Mouse (Mus musculus): Measurements from ENCODE around the gene Ankrd6. TPM values are rescaled to one million over a fixed set of nuclear protein-coding genes. Genes with fewer than 3 reads are reported as not detected.

Gene Ankrd6
- polyA plus RNA-seq, 1 experiment from 2014 or later, result 5.6 TPM

- Histone ChIP-seq H3K4me2 (ENCODE audit: low read depth, low read length) (peak overlapping the region; percentile 52), H3K9me3 (replicated peaks; ENCODE audit: control insufficient read depth, low read length) (no peaks in the 10 kb centered on the region), H3K4me1 (ENCODE audit: control insufficient read depth, insufficient read depth, low read length) (peaks cover 13% of the 10 kb centered on the region), H3K36me3 (ENCODE audit: control insufficient read depth, insufficient read depth) (no peaks in the 10 kb centered on the region), H3K27ac (ENCODE audit: low read length) (peak overlapping the region; percentile 64), H3K27me3 (ENCODE audit: control insufficient read depth, insufficient read depth, low read length) (no peaks in the 10 kb centered on the region), H3K4me3 (ENCODE audit: low read length) (0 out of 2 replicates have a peak overlapping the region, but pooled peaks have one; percentile 2), H3K9ac (ENCODE audit: low read length) (peak overlapping the region; percentile 38)
- WGBS, result 10% methylated on average over 9 of the region's 9 CpGs
- peak; percentile 32; the same call in 1 of the 2 replicates for ATAC-seq (replicated peaks; ENCODE audit: extremely low read depth, insufficient read depth, low FRiP score)
Observed at GRCm38 (mm10) chr4:32936762-32937341, 13.8 kb downstream of the Ankrd6 start.

GRCm38 (mm10) chr4:32932056-32932455 lies 18.6 kb downstream of the Ankrd6 start:
- Histone ChIP-seq H3K27me3 (ENCODE audit: control insufficient read depth, insufficient read depth, low read length) (no peaks in the 10 kb centered on the region), H3K4me3 (ENCODE audit: low read length) (no peak overlapping the region), H3K36me3 (ENCODE audit: control insufficient read depth, insufficient read depth) (no peaks in the 10 kb centered on the region), H3K9me3 (replicated peaks; ENCODE audit: control insufficient read depth, low read length) (no peaks in the 10 kb centered on the region), H3K4me2 (ENCODE audit: low read depth, low read length) (no peak overlapping the region), H3K4me1 (ENCODE audit: control insufficient read depth, insufficient read depth, low read length) (peaks cover 10% of the 10 kb centered on the region), H3K27ac (ENCODE audit: low read length) (no peak overlapping the region), H3K9ac (ENCODE audit: low read length) (no peak overlapping the region)
- 0 out of 2 replicates have a peak, but pooled peaks have one; percentile 41 for ATAC-seq (replicated peaks; ENCODE audit: extremely low read depth, insufficient read depth, low FRiP score)
- WGBS, result 65% methylated on average over 9 of the region's 9 CpGs

GRCm38 (mm10) chr4:32929750-32930149 lies 20.9 kb downstream of the Ankrd6 start:
- no peak overlapping the region for H3K27ac ChIP-seq (ENCODE audit: low read length)
- no peak for ATAC-seq (replicated peaks; ENCODE audit: extremely low read depth, insufficient read depth, low FRiP score)
- no peak overlapping the region for H3K4me2 ChIP-seq (ENCODE audit: low read depth, low read length)
- H3K9ac ChIP-seq (ENCODE audit: low read length), result no peak overlapping the region
- no peaks in the 10 kb centered on the region for H3K36me3 ChIP-seq (ENCODE audit: control insufficient read depth, insufficient read depth)
- no peaks in the 10 kb centered on the region for H3K9me3 ChIP-seq (replicated peaks; ENCODE audit: control insufficient read depth, low read length)
- 93% methylated on average over 5 of the region's 5 CpGs for WGBS
- no peaks in the 10 kb centered on the region for H3K27me3 ChIP-seq (ENCODE audit: control insufficient read depth, insufficient read depth, low read length)
- peaks cover 5% of the 10 kb centered on the region for H3K4me1 ChIP-seq (ENCODE audit: control insufficient read depth, insufficient read depth, low read length)
- no peak overlapping the region for H3K4me3 ChIP-seq (ENCODE audit: low read length)

- H3K9me3 ChIP-seq (replicated peaks; ENCODE audit: control insufficient read depth, low read length), result no peaks in the 10 kb centered on the region
- no peaks in the 10 kb centered on the region for H3K27me3 ChIP-seq (ENCODE audit: control insufficient read depth, insufficient read depth, low read length)
- H3K4me2 ChIP-seq (ENCODE audit: low read depth, low read length), result no peak overlapping the region
- peaks cover 12% of the 10 kb centered on the region for H3K4me1 ChIP-seq (ENCODE audit: control insufficient read depth, insufficient read depth, low read length)
- no peaks in the 10 kb centered on the region for H3K36me3 ChIP-seq (ENCODE audit: control insufficient read depth, insufficient read depth)
- 92% methylated on average over 13 of the region's 13 CpGs for WGBS
- no peak for ATAC-seq (replicated peaks; ENCODE audit: extremely low read depth, insufficient read depth, low FRiP score)
- no peak overlapping the region for H3K27ac ChIP-seq (ENCODE audit: low read length)
- no peak overlapping the region for H3K4me3 ChIP-seq (ENCODE audit: low read length)
- H3K9ac ChIP-seq (ENCODE audit: low read length), result no peak overlapping the region
Observed at GRCm38 (mm10) chr4:32928692-32929448, 21.8 kb downstream of the Ankrd6 start.

- 48% methylated on average over 9 of the region's 9 CpGs for WGBS
- H3K4me2 ChIP-seq (ENCODE audit: low read depth, low read length), result peak overlapping the region; percentile 54
- H3K27me3 ChIP-seq (ENCODE audit: control insufficient read depth, insufficient read depth, low read length), result no peaks in the 10 kb centered on the region
- no peak overlapping the region for H3K9ac ChIP-seq (ENCODE audit: low read length)
- peaks cover 20% of the 10 kb centered on the region for H3K4me1 ChIP-seq (ENCODE audit: control insufficient read depth, insufficient read depth, low read length)
- H3K36me3 ChIP-seq (ENCODE audit: control insufficient read depth, insufficient read depth), result no peaks in the 10 kb centered on the region
- H3K27ac ChIP-seq (ENCODE audit: low read length), result no peak overlapping the region
- no peaks in the 10 kb centered on the region for H3K9me3 ChIP-seq (replicated peaks; ENCODE audit: control insufficient read depth, low read length)
- H3K4me3 ChIP-seq (ENCODE audit: low read length), result no peak overlapping the region
- ATAC-seq (replicated peaks; ENCODE audit: extremely low read depth, insufficient read depth, low FRiP score), result no peak
Observed at GRCm38 (mm10) chr4:32923891-32924294, 26.7 kb downstream of the Ankrd6 start.

- WGBS, result 9% methylated on average over 10 of the region's 10 CpGs
Observed at GRCm38 (mm10) chr4:32923436-32923835, 27.2 kb downstream of the Ankrd6 start.

GRCm38 (mm10) chr4:32922871-32923270 lies 27.8 kb downstream of the Ankrd6 start:
- WGBS, result 94% methylated on average over 1 of the region's 1 CpGs
- Histone ChIP-seq H3K36me3 (ENCODE audit: control insufficient read depth, insufficient read depth) (no peaks in the 10 kb centered on the region), H3K9me3 (replicated peaks; ENCODE audit: control insufficient read depth, low read length) (no peaks in the 10 kb centered on the region), H3K27ac (ENCODE audit: low read length) (no peak overlapping the region), H3K27me3 (ENCODE audit: control insufficient read depth, insufficient read depth, low read length) (no peaks in the 10 kb centered on the region), H3K4me2 (ENCODE audit: low read depth, low read length) (peak overlapping the region; percentile 54), H3K4me1 (ENCODE audit: control insufficient read depth, insufficient read depth, low read length) (peaks cover 20% of the 10 kb centered on the region), H3K4me3 (ENCODE audit: low read length) (no peak overlapping the region; the same call in 1 of the 2 replicates), H3K9ac (ENCODE audit: low read length) (no peak overlapping the region)
- ATAC-seq (replicated peaks; ENCODE audit: extremely low read depth, insufficient read depth, low FRiP score), result no peak

More at GRCm38 (mm10) chr4:32923436-32923835, 27.2 kb downstream of the Ankrd6 start:
- peak overlapping the region; percentile 54; the same call in 1 of the 2 replicates for H3K9ac ChIP-seq (ENCODE audit: low read length)
- H3K4me2 ChIP-seq (ENCODE audit: low read depth, low read length), result peak overlapping the region; percentile 54
- no peaks in the 10 kb centered on the region for H3K27me3 ChIP-seq (ENCODE audit: control insufficient read depth, insufficient read depth, low read length)
- peak; percentile 41; the same call in 1 of the 2 replicates for ATAC-seq (replicated peaks; ENCODE audit: extremely low read depth, insufficient read depth, low FRiP score)
- H3K4me3 ChIP-seq (ENCODE audit: low read length), result peak overlapping the region; percentile 12
- H3K9me3 ChIP-seq (replicated peaks; ENCODE audit: control insufficient read depth, low read length), result no peaks in the 10 kb centered on the region
- H3K36me3 ChIP-seq (ENCODE audit: control insufficient read depth, insufficient read depth), result no peaks in the 10 kb centered on the region
- peaks cover 20% of the 10 kb centered on the region for H3K4me1 ChIP-seq (ENCODE audit: control insufficient read depth, insufficient read depth, low read length)
- H3K27ac ChIP-seq (ENCODE audit: low read length), result peak overlapping the region; percentile 54; the same call in 1 of the 2 replicates

- Histone ChIP-seq H3K27ac (ENCODE audit: low read length) (no peak overlapping the region), H3K36me3 (ENCODE audit: control insufficient read depth, insufficient read depth) (no peaks in the 10 kb centered on the region), H3K4me3 (ENCODE audit: low read length) (no peak overlapping the region), H3K9ac (ENCODE audit: low read length) (no peak overlapping the region), H3K4me1 (ENCODE audit: control insufficient read depth, insufficient read depth, low read length) (peaks cover 20% of the 10 kb centered on the region), H3K4me2 (ENCODE audit: low read depth, low read length) (no peak overlapping the region), H3K9me3 (replicated peaks; ENCODE audit: control insufficient read depth, low read length) (no peaks in the 10 kb centered on the region), H3K27me3 (ENCODE audit: control insufficient read depth, insufficient read depth, low read length) (no peaks in the 10 kb centered on the region)
- ATAC-seq (replicated peaks; ENCODE audit: extremely low read depth, insufficient read depth, low FRiP score), result no peak
- WGBS, result 74% methylated on average over 7 of the region's 7 CpGs
Observed at GRCm38 (mm10) chr4:32920863-32921262, 29.8 kb downstream of the Ankrd6 start.

- Histone ChIP-seq H3K36me3 (ENCODE audit: control insufficient read depth, insufficient read depth) (no peaks in the 10 kb centered on the region), H3K4me2 (ENCODE audit: low read depth, low read length) (no peak overlapping the region), H3K9me3 (replicated peaks; ENCODE audit: control insufficient read depth, low read length) (no peaks in the 10 kb centered on the region), H3K4me3 (ENCODE audit: low read length) (no peak overlapping the region), H3K27me3 (ENCODE audit: control insufficient read depth, insufficient read depth, low read length) (no peaks in the 10 kb centered on the region), H3K9ac (ENCODE audit: low read length) (no peak overlapping the region), H3K4me1 (ENCODE audit: control insufficient read depth, insufficient read depth, low read length) (peaks cover 5% of the 10 kb centered on the region), H3K27ac (ENCODE audit: low read length) (no peak overlapping the region)
- 55% methylated on average over 5 of the region's 5 CpGs for WGBS
- ATAC-seq (replicated peaks; ENCODE audit: extremely low read depth, insufficient read depth, low FRiP score), result no peak
Observed at GRCm38 (mm10) chr4:32918571-32918970, 32.1 kb downstream of the Ankrd6 start.

Data from heart, embryonic 16.5 days (tissue).